Mouse (Mus musculus) thymus, postnatal 25 days (tissue): ENCODE results near the gene Mef2c.

Experiments
- DNase-seq: peaks from one replicate; pipeline ENCODE4 v3.0.0; 2022

The Mef2c gene

GRCm38 (mm10) chr13:83624651-83625050 is 120.8 kb downstream of the Mef2c start:
- no peak for DNase-seq

GRCm38 (mm10) chr13:83627429-83627828 is 123.6 kb downstream of the Mef2c start:
- DNase-seq, result no peak

GRCm38 (mm10) chr13:83628139-83628538 is 124.3 kb downstream of the Mef2c start:
- DNase-seq, result no peak

DNA sequence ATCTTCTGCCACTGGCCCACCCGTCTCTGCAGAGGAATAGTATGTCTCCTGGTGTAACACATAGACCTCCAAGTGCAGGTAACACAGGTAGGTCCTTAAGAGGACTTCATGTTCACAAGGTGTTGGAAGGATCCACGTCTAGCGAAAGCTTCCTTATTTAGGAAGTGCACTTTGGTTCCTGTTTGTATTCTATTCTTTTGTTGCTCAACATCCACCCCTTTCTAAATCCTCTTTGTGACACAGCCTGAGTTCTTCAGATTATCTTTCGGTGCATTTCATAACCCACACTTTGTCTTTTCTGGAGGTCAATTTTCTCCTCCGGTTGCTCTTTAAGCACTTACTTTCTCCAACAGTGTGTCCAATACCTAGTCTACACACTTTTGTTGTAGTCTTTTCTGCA is 129.3 kb downstream of the Mef2c start:
- DNase-seq, result no peak

DNA sequence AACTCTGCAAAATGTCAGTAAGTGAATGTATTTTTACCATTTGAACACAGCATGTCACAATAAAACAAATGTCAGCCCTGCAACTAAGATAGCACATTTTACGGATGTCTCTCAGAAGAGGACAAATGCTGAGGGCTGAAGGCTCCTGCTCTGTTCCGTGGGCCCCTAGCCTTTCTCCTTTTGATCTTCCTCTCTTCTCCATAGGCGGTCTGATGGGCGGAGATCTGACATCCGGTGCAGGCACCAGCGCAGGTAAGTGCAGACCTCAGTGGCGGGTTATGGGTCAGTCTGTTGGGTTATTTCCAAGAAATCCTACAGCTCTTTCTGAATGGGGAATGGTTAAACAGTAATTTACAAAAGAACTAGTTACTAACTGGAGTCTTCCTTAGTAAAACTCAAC is 131.4 kb downstream of the Mef2c start:
- no peak for DNase-seq

DNA sequence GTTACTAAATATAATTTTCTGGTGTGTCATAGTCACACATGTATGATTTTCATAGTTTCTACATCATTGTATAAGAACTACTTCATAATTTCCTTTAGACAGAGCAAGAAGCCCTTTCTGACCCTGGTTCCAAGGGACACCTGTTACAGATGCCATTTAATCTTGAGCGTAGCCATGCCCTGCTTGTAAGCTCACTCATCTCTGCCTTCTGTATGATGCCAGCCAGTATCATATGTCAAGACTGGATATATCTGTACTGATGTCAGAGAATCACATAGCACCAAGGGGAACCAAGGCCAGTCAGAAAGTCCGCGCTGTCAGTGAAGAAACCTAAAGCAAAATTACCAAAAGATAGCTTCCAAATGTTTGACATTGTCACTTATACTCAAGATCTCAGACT is 133.8 kb downstream of the Mef2c start:
- DNase-seq, result no peak

DNA sequence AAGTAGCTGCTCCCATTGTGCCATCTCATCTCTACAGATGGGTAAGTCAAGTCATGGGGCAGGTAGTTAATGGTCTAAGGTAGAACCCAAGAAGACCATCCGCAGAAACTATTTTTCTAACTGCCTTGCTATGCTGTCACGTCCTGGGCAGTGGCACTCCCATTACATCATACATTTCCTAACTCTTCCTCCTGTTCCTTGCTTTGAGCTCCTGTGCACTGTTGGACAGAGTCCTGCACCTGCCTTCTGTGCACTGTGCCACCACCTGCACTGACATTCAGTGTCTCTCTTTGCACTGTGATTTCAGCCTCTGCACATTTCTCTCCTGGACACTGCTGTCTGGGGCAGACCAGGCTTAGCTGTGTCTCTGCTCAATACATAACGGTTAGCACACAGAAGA is 134.9 kb downstream of the Mef2c start:
- no peak for DNase-seq

DNA sequence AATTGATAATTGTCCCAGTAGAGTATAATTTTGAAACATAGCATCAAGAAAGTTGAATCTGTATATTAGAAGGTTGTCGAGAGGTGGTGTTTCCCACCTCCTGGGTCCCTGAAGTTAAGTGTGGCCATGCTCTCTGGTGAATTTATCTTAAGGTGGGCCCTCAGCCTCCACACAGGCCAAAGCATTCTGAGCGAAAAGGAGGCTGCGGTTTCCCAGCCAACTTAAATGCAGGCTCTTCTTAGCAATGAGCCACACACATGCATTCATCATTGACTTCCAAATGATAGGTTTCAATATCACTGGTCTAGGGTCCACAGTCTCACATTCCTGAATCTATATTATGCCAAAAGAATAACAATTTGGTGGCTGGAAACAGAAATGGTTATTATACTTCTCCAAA is 145.2 kb downstream of the Mef2c start:
- DNase-seq, result no peak

DNA sequence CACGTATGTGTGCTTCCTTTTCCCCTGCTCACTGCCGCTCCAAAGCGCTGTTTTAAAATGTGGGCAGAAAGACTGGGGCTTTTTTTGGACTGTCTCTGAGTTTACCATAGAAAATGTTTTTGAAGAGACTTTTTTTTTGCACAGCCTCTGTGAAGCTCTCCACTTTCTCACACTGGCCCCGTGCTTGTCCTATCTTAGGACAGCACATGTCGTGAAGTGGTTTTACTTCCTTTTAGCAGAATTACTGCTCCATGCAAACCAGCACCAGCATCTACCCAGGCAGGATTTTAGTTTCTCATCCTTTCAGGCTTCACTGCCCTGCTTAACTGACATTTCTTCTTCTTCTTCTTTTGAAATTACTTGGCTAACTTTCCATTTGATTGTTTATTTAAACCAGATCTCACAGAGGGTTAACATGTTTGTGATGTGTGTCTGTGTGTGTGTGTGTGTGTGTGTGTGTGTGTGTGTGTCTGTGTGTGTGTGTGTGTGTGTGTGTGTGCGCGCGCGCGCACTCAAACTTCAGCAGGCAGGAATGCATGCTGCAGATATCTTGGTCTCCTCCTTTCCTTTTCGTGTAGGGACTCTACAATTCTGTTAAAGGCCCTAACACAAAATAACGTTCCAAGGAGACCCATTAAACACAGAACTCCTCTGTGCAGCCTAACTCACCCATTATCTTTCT is 146.1 kb downstream of the Mef2c start:
- DNase-seq, result no peak

DNA sequence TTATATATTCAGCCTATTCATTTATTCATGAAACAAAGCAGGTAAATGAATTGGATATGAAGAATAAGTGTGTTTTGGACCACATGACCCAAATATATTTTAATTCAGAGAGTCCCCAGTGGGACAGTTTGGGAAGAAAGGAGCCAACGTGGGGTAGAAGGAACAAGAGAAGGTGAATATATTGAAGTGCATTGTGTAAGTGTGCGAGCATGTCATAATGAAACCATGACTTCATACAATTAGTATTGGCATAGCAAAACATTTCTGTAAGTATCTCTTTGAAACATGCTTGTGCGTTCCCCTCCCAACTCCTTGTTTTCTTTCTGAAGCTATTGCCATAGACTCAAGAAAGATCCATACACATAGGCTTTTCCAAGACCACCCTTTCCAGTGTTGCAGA is 147.0 kb downstream of the Mef2c start:
- DNase-seq, result no peak

GRCm38 (mm10) chr13:83651941-83652548 is 148.2 kb downstream of the Mef2c start:
- DNase-seq, result no peak

GRCm38 (mm10) chr13:83652560-83652959 is 148.7 kb downstream of the Mef2c start:
- no peak for DNase-seq

DNA sequence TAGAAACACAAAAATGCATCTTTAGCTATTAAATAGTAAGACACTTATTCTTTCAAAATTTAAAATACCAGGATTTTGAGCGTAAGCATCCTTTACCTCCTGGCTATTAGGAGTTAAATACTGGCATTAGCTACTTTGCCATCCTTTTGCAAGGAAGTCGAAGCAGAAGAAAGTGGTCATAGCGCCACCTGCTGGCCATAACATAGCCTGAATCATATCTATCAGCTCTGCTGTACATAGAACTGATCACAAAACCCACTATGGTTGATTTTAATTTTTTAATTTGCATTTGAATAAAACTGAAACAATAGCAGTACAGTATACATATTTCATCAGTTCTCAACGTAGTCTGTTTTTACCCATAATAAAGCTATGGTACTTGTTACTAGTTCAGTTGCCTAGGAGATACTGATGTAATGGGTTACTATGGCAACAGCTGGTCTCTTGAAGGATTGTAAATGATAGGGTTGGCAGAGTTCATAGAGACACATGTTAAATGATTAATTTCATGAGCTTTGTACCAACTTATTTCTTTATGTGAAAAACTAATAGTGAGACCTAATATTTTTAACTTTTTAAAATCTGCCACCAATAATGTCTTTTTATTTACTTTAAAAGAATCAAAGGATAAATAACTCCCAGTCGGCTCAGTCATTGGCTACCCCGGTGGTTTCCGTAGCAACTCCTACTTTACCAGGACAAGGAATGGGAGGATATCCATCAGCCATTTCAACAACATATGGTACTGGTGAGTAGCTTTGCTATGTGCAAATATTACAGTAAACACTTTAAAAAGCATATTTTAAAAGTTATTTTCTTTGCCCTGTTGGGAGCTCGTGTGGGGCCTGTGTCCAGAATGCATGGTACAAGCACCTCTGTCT is 151.3 kb downstream of the Mef2c start:
- peak; percentile 60 for DNase-seq

GRCm38 (mm10) chr13:83656094-83656493 is 152.3 kb downstream of the Mef2c start:
- DNase-seq, result no peak

- no peak for DNase-seq
These were observed 152.9 kb downstream of the Mef2c start for GRCm38 (mm10) chr13:83656773-83657172.

GRCm38 (mm10) chr13:83660722-83661121 is 156.9 kb downstream of the Mef2c start:
- DNase-seq, result no peak

DNA sequence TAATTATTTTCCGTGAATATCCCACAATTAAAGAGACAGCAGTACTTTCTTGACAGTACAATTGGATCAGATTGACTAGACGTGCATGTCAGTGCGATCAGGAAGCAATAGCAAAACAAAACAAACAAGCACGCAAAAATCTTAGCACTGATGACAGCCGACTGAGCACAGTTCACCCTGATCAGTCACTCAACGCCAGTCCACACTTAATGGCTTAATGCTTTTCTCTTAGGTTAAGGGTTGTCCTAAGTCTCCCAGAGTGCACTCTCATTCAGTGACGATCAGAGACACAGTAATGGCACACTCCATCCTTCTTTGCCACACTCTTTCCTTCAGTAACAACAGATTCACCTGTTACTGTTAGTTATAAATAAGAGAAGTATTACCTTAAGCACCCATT is 157.3 kb downstream of the Mef2c start:
- DNase-seq, result no peak

DNA sequence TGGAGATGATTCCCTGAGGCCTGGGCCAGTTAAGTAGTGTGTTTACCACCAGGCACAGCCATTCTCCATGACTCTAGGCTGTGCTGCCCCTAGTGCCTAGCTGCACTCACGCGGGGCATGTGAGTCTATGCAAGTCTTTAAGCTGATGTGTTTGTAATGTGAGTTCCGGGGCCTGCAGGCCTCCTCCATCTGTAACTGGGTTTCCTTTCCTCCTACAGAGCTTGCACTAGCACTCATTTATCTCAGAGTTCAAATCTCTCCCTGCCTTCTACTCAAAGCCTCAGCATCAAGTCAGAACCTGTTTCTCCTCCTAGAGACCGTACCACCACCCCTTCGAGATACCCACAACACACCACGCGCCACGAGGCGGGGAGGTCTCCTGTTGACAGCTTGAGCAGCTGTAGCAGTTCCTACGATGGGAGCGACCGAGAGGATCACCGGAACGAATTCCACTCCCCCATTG is 158.3 kb downstream of the Mef2c start:
- DNase-seq, result no peak

DNA sequence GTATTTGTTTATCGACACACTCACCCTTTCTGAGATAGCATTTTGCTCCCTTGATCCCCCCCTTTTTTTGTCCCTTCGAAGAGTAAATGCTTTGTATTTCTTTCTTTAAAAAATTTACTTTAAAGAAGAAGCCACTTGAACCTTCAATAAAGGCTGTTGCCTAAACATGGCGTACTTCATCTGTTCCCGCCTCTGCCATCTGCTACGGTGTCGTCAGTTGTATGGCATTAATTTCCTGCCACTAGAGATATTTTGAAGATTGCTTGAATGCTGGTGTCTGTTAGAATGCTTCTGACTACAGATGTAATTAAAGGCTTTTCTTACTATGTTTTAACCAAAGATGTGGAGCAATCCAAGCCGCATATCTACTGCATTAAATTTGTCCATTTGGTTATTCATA is 162.3 kb downstream of the Mef2c start:
- no peak for DNase-seq

GRCm38 (mm10) chr13:83667051-83667450 is 163.2 kb downstream of the Mef2c start:
- no peak for DNase-seq

DNA sequence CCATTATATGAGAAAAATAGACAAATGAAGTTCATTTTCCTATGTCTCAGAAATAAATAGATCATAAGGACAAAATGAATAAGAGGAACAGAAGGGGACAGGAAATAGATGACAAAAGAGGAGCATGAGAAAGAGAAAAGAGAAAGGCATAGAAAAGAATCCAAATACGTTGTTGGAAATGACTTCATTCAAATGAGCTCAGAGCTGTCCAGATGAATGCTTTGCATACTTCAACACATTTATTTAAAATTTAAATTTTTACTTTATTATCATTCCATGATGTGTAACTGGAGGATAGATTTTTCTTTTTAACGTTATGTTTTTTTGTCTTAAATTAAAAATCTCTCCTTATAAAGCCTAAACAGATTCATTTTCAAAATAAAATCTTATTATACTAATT is 203.8 kb downstream of the Mef2c start:
- no peak for DNase-seq

GRCm38 (mm10) chr13:83712778-83713380 is 209.0 kb downstream of the Mef2c start:
- DNase-seq, result no peak

GRCm38 (mm10) chr13:83713661-83714291 is 209.9 kb downstream of the Mef2c start:
- DNase-seq, result no peak
